Mouse (Mus musculus) neural tube, embryonic 13.5 days (tissue): Measurements from ENCODE around the gene Gnat1. TPM values are rescaled to one million over a fixed set of nuclear protein-coding genes. Genes with fewer than 3 reads are reported as not detected.
A peak's percentile ranks its signal among the peaks of the same experiment; 100 is the strongest.

ENCODE experiments used
- ATAC-seq: fragments of 200-750 bp; cut with Nextera tagmentation; 2 replicates; pipeline ENCODE4 v1.8.0; 2017; ENCODE audit warnings: low read depth, mild to moderate bottlenecking, moderate TSS enrichment, moderate library complexity
- H3K27ac ChIP-seq: fragments of 300-500 bp; sonication (generic); replicated peaks from 2 replicates; pipeline ENCODE4 v1.5.1; 2015; ENCODE audit warnings: moderate library complexity, mild to moderate bottlenecking, inconsistent platforms
- H3K27me3 ChIP-seq: fragments of 300-500 bp; sonication (generic); 2 replicates; pipeline ENCODE4 v1.6.1; 2015; ENCODE audit warnings: mild to moderate bottlenecking, inconsistent platforms
- H3K36me3 ChIP-seq: fragments of 300-500 bp; sonication (generic); 2 replicates; pipeline ENCODE4 v1.6.1; 2015; ENCODE audit warnings: mild to moderate bottlenecking, inconsistent platforms
- H3K4me1 ChIP-seq: fragments of 300-500 bp; sonication (generic); replicated peaks from 2 replicates; pipeline ENCODE4 v1.6.1; 2015; ENCODE audit warnings: inconsistent platforms
- H3K4me2 ChIP-seq: fragments of 300-500 bp; sonication (generic); 2 replicates; pipeline ENCODE4 v1.6.1; 2015; ENCODE audit warnings: inconsistent platforms, mild to moderate bottlenecking, moderate library complexity
- H3K4me3 ChIP-seq: fragments of 300-500 bp; sonication (generic); 2 replicates; pipeline ENCODE4 v1.5.1; 2015; ENCODE audit warnings: mild to moderate bottlenecking, inconsistent platforms
- H3K9ac ChIP-seq: fragments of 300-500 bp; sonication (generic); 2 replicates; pipeline ENCODE4 v1.6.1; 2015; ENCODE audit warnings: moderate library complexity, mild to moderate bottlenecking, inconsistent platforms
- H3K9me3 ChIP-seq: fragments of 300-500 bp; sonication (generic); 2 replicates; pipeline ENCODE4 v1.6.1; 2016; ENCODE audit warnings: inconsistent platforms
- WGBS: fragments of 180-500 bp; shearing (Covaris S2); methylation state at CpG from one replicate; pipeline ENCODE4 v1.1.7; 2015; 5-methylcytosine and 5-hydroxymethylcytosine counted together
- polyA plus RNA-seq: library from polyadenylated mRNA; unstranded; fragments of >200 nt; fragmentation: Nextera tagmentation; extraction: Ambion mirVana; gene quantifications from 2 replicates; pipeline ENCODE4 v1.2.1, GENCODE M21; 2015

Gene Gnat1
- polyA plus RNA-seq, 1 experiment from 2014 or later = 0.96 TPM

DNA sequence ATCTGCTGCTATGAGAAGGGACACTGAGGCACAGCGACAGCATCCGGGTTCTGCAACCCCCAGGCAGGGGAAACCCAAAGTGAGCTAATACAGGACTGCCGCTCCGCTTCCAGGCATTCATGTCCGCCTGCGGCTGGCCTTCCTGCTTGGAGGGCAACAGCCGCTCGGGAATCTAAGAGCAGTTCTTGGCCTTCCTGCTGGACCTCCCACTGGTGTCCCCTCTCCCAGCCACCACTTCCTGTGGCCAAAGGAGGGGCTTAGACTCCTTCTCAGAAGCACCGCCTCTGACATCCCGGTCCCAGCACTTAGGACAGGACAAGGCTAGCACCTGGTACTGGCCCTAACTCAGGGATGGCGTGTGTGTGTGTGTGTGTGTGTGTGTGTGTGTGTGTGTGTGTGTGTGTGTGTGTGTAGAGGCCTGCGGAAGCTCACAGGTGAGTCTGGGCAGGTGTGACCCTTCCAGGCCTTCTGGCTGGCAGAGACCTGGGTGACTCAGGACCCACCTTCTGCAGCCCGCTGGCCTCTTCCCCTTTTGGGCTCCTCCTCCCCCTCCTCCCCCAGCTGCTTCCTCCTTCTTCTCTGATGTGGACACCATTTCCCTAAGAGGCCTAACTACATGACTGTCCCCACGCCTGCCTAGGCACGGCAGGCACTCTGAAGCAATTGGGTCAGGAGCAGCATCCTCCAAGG is 50.6 kb downstream of the Gnat1 start:
- H3K4me3 ChIP-seq = no peak overlapping the region
- no peak for ATAC-seq
- H3K27me3 ChIP-seq = no peaks in the 10 kb centered on the region
- peak overlapping the region; percentile 96 for H3K9ac ChIP-seq
- H3K36me3 ChIP-seq = peaks cover 4% of the 10 kb centered on the region; the same call in 1 of the 2 replicates
- H3K9me3 ChIP-seq = no peaks in the 10 kb centered on the region
- peak overlapping the region; percentile 98 for H3K27ac ChIP-seq
- WGBS = 44% methylated on average over 14 of the region's 15 CpGs
- H3K4me1 ChIP-seq = peaks cover 98% of the 10 kb centered on the region
- peak overlapping the region; percentile 99 for H3K4me2 ChIP-seq

DNA sequence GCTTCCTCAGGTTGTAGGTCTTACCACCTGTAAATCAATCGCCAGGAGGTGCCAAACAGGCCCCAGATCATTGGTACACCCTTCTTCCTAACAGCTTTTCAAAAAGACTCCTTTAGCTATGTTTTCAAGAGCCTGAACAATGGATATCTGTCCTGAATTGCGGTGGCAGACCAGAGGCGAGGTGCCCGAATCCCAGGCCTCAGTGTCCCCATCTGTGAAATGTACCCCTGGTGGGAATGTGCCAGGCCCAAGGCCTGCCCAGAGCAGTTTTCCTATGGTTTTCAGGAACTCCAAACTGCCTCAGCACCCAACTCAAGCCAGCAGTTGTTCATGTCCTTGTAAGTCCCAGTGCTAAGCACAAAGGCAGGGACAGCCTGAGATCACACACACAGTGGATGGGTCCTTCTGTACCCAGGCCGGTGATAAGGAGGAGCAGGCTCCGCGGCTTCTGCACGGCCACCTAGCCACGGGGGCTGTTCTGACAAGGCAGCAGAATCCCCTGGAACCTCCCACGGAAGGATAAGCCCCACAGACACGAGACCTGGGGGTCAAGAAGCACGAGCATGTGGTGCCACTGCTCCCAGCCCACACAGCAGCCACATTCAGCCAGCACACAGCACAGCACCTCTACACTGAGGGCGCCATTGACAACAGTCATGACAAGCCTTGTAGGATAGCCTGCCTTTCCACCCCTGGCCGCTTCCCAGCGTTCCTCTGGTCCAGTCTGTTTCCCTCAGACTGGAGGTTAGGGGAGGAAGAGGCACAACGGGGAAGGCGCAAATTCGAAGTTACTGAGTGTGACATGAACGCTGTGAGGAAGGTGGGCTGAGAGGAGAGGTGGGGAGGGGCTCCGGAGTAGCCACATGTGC is 51.9 kb downstream of the Gnat1 start:
- peaks cover 9% of the 10 kb centered on the region for H3K36me3 ChIP-seq
- H3K9ac ChIP-seq = peak overlapping the region; percentile 96
- H3K4me1 ChIP-seq = peaks cover 88% of the 10 kb centered on the region
- peak overlapping the region; percentile 99 for H3K4me2 ChIP-seq
- 22% methylated on average over 20 of the region's 20 CpGs for WGBS
- no peak for ATAC-seq
- H3K27me3 ChIP-seq = no peaks in the 10 kb centered on the region
- no peak overlapping the region for H3K4me3 ChIP-seq
- no peaks in the 10 kb centered on the region for H3K9me3 ChIP-seq
- H3K27ac ChIP-seq = peak overlapping the region; percentile 98

DNA sequence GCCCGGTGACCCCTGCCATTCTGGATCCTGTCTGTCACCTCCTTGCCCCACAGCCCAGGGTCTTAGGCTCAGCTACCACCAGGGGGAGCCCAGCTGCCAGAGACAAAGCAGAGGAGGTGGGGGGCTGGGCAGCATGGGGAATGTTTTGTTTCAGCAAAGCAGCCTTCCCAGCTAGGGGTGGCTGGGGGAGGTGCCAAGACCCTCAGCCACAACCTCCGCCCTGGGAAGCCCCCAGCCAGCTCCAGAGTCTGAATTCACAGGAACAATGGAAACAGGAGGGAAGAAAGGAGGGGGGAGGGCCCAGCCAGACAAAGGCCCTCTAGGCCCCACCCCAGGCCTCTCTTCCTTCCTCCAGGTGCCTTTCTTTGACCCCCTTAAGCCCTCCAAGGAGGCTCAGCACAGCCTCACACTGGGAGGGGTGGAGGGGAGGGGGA is 52.7 kb downstream of the Gnat1 start:
- H3K4me2 ChIP-seq = peak overlapping the region; percentile 99
- H3K4me1 ChIP-seq = peaks cover 80% of the 10 kb centered on the region
- 0% methylated on average over 2 of the region's 2 CpGs for WGBS
- H3K9ac ChIP-seq = peak overlapping the region; percentile 96
- H3K4me3 ChIP-seq = peak overlapping the region; percentile 15
- peak overlapping the region; percentile 98 for H3K27ac ChIP-seq
- no peaks in the 10 kb centered on the region for H3K9me3 ChIP-seq
- H3K27me3 ChIP-seq = no peaks in the 10 kb centered on the region
- peak; percentile 29 for ATAC-seq
- H3K36me3 ChIP-seq = peaks cover 16% of the 10 kb centered on the region

DNA sequence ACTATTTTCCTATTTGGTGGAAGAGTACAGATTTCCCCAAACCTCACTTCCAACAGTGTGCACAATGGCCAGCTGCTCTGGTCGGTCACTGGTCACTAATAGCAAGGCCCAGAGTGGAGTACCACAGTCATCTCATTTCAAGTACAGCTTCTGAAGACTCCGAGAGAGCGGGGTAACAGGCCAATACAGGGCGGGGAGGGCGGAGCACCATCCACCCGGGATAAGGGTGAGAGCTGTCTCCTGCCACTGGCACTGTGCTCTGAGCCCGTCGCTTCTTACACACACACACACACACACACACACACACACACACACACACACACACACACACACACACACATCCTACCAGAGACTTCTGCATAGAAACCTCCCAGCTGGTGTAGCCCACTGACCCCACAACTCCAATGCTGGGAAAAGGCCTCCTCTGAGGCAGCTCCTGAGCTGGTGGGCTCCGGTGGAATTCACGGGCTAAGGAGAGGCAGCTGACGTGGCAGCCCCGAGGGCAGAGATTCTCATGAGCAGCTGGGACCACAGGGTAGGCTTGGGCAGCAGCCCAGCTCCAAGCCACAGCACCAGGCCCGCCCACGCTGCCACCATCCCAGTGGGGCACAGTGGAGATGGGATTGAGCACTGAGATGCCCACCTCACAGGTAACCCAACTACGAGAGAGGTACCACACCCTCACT is 53.2 kb downstream of the Gnat1 start:
- 30% methylated on average over 13 of the region's 15 CpGs for WGBS
- ATAC-seq = peak; percentile 37
- Histone ChIP-seq H3K4me2 (peak overlapping the region; percentile 99), H3K4me3 (peak overlapping the region; percentile 15), H3K9ac (peak overlapping the region; percentile 96), H3K4me1 (peaks cover 75% of the 10 kb centered on the region), H3K27ac (peak overlapping the region; percentile 98), H3K27me3 (no peaks in the 10 kb centered on the region), H3K36me3 (peaks cover 16% of the 10 kb centered on the region), H3K9me3 (no peaks in the 10 kb centered on the region)

DNA sequence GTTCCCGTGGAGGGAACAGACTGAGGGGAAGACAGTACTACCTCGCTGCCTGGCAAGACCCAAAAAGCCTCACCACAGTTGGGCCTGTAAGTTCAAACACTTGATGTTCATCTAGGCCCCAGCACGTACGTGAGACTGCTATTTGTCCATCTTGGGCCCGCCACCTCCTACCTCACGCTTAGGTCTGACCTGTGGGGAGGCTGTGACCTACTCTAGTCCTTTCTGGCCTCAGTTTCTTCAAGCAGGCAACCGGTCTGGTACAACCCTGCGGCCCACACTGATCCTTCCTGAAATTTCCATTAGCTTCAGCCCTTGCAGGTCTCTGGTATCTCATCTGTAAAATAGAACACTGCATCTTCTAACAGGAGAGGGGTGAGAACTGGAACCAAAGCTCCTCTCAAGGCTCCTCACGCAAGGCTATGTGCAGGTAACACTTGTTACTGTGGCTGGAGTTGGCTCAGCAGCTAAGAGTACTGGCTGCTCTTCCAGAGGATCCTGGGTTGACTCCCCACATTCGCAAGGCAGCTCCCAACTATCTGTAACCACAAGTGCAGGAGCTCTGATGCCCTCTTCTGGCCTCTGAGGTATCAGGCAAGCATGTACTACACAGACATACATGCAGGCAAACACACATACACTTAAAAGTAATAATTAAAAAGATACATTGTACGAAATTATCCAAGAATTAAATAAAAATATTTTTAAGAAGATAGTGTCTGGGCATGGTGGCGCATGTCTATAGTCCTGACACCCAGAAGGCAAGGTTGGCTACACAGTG is 54.0 kb downstream of the Gnat1 start:
- Histone ChIP-seq H3K4me3 (no peak overlapping the region), H3K36me3 (peaks cover 16% of the 10 kb centered on the region), H3K27me3 (no peaks in the 10 kb centered on the region), H3K9me3 (no peaks in the 10 kb centered on the region), H3K4me1 (peaks cover 67% of the 10 kb centered on the region), H3K27ac (peak overlapping the region; percentile 98), H3K4me2 (no peak overlapping the region), H3K9ac (peak overlapping the region; percentile 41; the same call in 1 of the 2 replicates)
- ATAC-seq = no peak
- WGBS = 90% methylated on average over 12 of the region's 12 CpGs

DNA sequence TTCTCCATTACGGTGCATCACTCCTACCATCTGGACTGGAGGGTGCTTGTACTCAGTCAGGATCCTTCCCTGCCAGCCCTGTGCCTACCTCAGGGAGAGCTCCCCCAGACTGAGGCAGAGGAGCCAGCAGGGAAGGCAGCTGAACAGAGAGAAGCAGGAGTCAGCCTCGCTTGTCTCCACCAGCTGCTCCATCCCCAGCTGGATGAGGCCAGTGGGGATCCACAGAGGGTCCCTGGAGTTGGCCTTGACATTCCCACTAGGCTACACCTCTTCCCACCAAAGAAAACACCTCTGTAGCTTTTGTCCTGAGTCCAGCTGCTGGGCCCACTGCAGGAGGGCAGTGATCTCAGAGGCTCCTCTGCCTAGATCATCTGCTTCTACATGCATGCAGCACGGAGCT is 54.6 kb downstream of the Gnat1 start:
- peak overlapping the region; percentile 41 for H3K9ac ChIP-seq
- peak overlapping the region; percentile 98 for H3K27ac ChIP-seq
- H3K4me3 ChIP-seq = no peak overlapping the region
- WGBS = 74% methylated on average over 3 of the region's 3 CpGs
- no peaks in the 10 kb centered on the region for H3K9me3 ChIP-seq
- no peak overlapping the region; the same call in 1 of the 2 replicates for H3K4me2 ChIP-seq
- no peak for ATAC-seq
- no peaks in the 10 kb centered on the region for H3K27me3 ChIP-seq
- peaks cover 62% of the 10 kb centered on the region for H3K4me1 ChIP-seq
- H3K36me3 ChIP-seq = peaks cover 22% of the 10 kb centered on the region

DNA sequence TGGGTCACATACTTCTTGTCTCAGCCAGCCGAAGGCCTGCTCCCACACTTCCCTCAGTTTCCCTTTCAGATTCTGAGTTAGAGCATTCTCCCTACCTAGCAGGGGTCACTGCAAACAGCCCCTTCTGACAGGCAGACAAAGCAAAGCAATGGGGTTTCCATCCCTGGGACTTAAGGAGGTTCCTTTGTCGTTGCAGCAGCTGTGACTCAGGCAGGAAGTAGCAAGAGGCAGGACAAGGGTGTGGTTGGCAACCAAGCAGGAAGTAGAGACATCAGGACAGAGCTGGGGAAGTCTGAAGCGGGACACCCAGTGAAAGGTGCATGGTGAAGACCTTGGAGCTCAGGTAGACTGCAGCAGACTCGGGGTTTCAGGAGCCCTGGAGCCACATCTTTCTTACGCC is 55.0 kb downstream of the Gnat1 start:
- H3K9me3 ChIP-seq = no peaks in the 10 kb centered on the region
- ATAC-seq = no peak
- H3K4me1 ChIP-seq = peaks cover 62% of the 10 kb centered on the region
- WGBS = 68% methylated on average over 5 of the region's 5 CpGs
- no peak overlapping the region; the same call in 1 of the 2 replicates for H3K4me2 ChIP-seq
- H3K4me3 ChIP-seq = no peak overlapping the region
- peaks cover 26% of the 10 kb centered on the region for H3K36me3 ChIP-seq
- peak overlapping the region; percentile 41; the same call in 1 of the 2 replicates for H3K9ac ChIP-seq
- H3K27me3 ChIP-seq = no peaks in the 10 kb centered on the region
- H3K27ac ChIP-seq = peak overlapping the region; percentile 98

Other genes with a start within 250 kb of the Gnat1 start
- 43.4 and 44.4 TPM in 2 replicates for gene Tmem115, start 145.8 kb downstream of the Gnat1 start, polyA plus RNA-seq
- gene Cyb561d2, start 137.5 kb downstream of the Gnat1 start, polyA plus RNA-seq = 33.0 and 40.1 TPM in 2 replicates
- gene Nprl2, start 137.5 kb downstream of the Gnat1 start, polyA plus RNA-seq = 66.7 and 73.7 TPM in 2 replicates
- gene Zmynd10, start 132.4 kb downstream of the Gnat1 start, polyA plus RNA-seq = 1.2 and 1.3 TPM in 2 replicates
- 35.4 and 39.0 TPM in 2 replicates for gene Rassf1, start 128.2 kb downstream of the Gnat1 start, polyA plus RNA-seq
- gene Tusc2, start 116.5 kb downstream of the Gnat1 start, polyA plus RNA-seq = 95.3 and 114 TPM in 2 replicates
- gene Hyal2, start 111.8 kb downstream of the Gnat1 start, polyA plus RNA-seq = 76.8 and 77.5 TPM in 2 replicates
- 8.2 and 8.5 TPM in 2 replicates for gene Hyal1, start 102.8 kb downstream of the Gnat1 start, polyA plus RNA-seq
- 15.9 and 19.0 TPM in 2 replicates for gene Naa80, start 100.8 kb downstream of the Gnat1 start, polyA plus RNA-seq
- 1.9 and 2.0 TPM in 2 replicates for gene Hyal3, start 98.9 kb downstream of the Gnat1 start, polyA plus RNA-seq
- gene Ifrd2, start 92.1 kb downstream of the Gnat1 start, polyA plus RNA-seq = 13.5 and 17.4 TPM in 2 replicates
- gene Sema3b, start 70.5 kb downstream of the Gnat1 start, polyA plus RNA-seq = 6.5 and 9.0 TPM in 2 replicates
- 350 and 384 TPM in 2 replicates for gene Gnai2, start 44.3 kb downstream of the Gnat1 start, polyA plus RNA-seq
- gene Slc38a3, start 10.2 kb downstream of the Gnat1 start, polyA plus RNA-seq = 23.9 and 25.6 TPM in 2 replicates
- gene Sema3f, start 30.8 kb upstream of the Gnat1 start, polyA plus RNA-seq = 12.2 and 13.2 TPM in 2 replicates
- 252 and 279 TPM in 2 replicates for gene Rbm5, start 91.3 kb upstream of the Gnat1 start, polyA plus RNA-seq
- gene Rbm6, start 193.5 kb upstream of the Gnat1 start, polyA plus RNA-seq = 103 and 114 TPM in 2 replicates
- gene Mon1a, start 208.4 kb upstream of the Gnat1 start, polyA plus RNA-seq = 25.6 and 26.6 TPM in 2 replicates
- gene Mst1r, start 227.2 kb upstream of the Gnat1 start, polyA plus RNA-seq = 2.9 and 3.4 TPM in 2 replicates
- not detected in 2 replicates for gene Actl11, start 248.8 kb upstream of the Gnat1 start, polyA plus RNA-seq